Mouse (Mus musculus) ES-E14 (cell line): ENCODE data around the gene Nfkbia. TPM values are rescaled to one million over a fixed set of nuclear protein-coding genes. Genes with fewer than 3 reads are reported as not detected.

Source experiments
- DNase-seq: peaks from one replicate; pipeline ENCODE4 v3.0.0-alpha.2; 2013; ENCODE audit warnings: low read depth, low spot score
- H3K27ac ChIP-seq: 2 replicates; pipeline ENCODE4 v1.5.1; 2012; ENCODE audit warnings: low read depth, mild to moderate bottlenecking, low read length, moderate library complexity, mixed read lengths; ENCODE audit not compliant: poor library complexity, insufficient read depth, severe bottlenecking
- H3K36me3 ChIP-seq: 2 replicates; pipeline ENCODE4 v1.6.1; 2012; ENCODE audit warnings: mild to moderate bottlenecking, low read length, moderate library complexity, mixed read lengths; ENCODE audit not compliant: control insufficient read depth, poor library complexity, insufficient read depth, severe bottlenecking
- H3K4me1 ChIP-seq, 2 experiments: fragments of 150-350 bp in 1 of 2; sonication (generic) in 1 of 2; 2 replicates each; pipeline ENCODE4 v1.6.1; 2012; ENCODE audit warnings: low read length in 2 of 2, mild to moderate bottlenecking in 1 of 2, mixed read lengths in 1 of 2; ENCODE audit not compliant: control insufficient read depth in 2 of 2, insufficient read depth in 2 of 2, poor library complexity in 1 of 2
- H3K4me3 ChIP-seq, 2 experiments: fragments of 150-350 bp in 1 of 2; sonication (generic) in 1 of 2; 2 replicates each; pipeline ENCODE4 v1.5.1; 2012; ENCODE audit warnings: low read length in 2 of 2, low read depth in 1 of 2, mild to moderate bottlenecking in 1 of 2, mixed read lengths in 1 of 2; ENCODE audit not compliant: insufficient read depth in 1 of 2, poor library complexity in 1 of 2, severe bottlenecking in 1 of 2
- H3K9ac ChIP-seq: 2 replicates; pipeline ENCODE4 v1.6.1; 2012; ENCODE audit warnings: low read depth, mild to moderate bottlenecking, low read length, mixed read lengths; ENCODE audit not compliant: poor library complexity, insufficient read depth, severe bottlenecking
- H3K9me3 ChIP-seq: fragments of 150-350 bp; sonication (generic); 2 replicates; pipeline ENCODE4 v1.6.1; 2012; ENCODE audit warnings: low read depth, mild to moderate bottlenecking, low read length; ENCODE audit not compliant: control insufficient read depth, insufficient read depth
- CHD2 ChIP-seq: IDR thresholded peaks from 2 replicates; pipeline ENCODE4 v1.6.1; 2014; ENCODE audit warnings: mild to moderate bottlenecking, low read depth, low read length, inconsistent platforms
- HCFC1 ChIP-seq: IDR thresholded peaks from 2 replicates; pipeline ENCODE4 v1.6.1; 2012; ENCODE audit warnings: low read length, inconsistent platforms, borderline replicate concordance; ENCODE audit not compliant: insufficient read depth
- MAFK ChIP-seq: IDR thresholded peaks from 2 replicates; pipeline ENCODE4 v1.6.1; 2014; ENCODE audit warnings: mild to moderate bottlenecking, low read depth, low read length, inconsistent platforms; ENCODE audit not compliant: insufficient read depth
- ZC3H11A ChIP-seq: IDR thresholded peaks from 2 replicates; pipeline ENCODE4 v1.6.1; 2012; ENCODE audit warnings: low read depth, mild to moderate bottlenecking, inconsistent platforms, low read length, borderline replicate concordance
- ZNF384 ChIP-seq: IDR thresholded peaks from 2 replicates; pipeline ENCODE4 v1.6.1; 2012; ENCODE audit warnings: low read depth, low read length, inconsistent platforms
- in situ Hi-C, 2 experiments: fragments of 600-800 bp; cut with MboI; formaldehyde crosslinking; loops; one replicate each; pipeline ENCODE4 v1.15.1; 2025; ENCODE audit warnings: low sequenced_read_pairs in 2 of 2, inconsistent platforms in 1 of 2; ENCODE audit not compliant: unreplicated experiment in 2 of 2
- total RNA-seq: library from RNA; depleted of rRNA; stranded (reverse); fragments of 300-350 nt; gene quantifications from 2 replicates; pipeline ENCODE4 v1.2.3, GENCODE M21; 2012

The Nfkbia gene
- total RNA-seq, 1 experiment: 30.6 TPM

DNA sequence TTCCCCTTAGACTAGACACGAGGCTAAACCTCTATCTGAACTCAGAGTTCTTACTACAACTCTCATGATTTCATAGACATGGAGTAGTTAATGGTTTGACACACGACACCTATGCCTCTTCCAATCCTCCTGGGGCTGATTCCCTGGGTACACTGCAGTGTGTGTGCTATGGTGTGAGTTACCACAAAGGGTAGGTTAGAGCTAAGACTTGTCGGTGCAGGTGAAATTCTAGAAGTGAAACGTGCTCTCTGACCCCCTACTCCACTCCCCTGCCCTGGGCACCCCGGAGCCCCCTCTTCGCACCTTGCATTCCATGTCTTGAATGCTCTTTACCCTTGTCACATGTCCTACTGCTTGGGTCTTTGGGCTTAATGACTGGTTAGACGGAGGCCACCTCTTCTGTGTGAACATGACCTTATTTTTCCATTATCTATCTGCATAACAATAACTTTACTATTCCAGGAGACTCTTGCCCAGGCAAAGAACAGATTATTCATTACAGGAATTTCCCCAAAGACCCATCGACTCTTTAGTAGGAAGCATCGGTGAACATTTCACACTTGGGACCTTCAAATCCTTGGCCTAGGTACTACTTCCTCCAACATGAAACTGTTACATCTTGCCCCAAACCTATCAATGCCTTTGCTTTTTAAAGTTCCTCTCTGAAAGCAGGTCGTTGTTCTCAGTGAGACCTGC, 8.2 kb downstream of the Nfkbia start:
- H3K9ac ChIP-seq: no peak overlapping the region
- H3K9me3 ChIP-seq: no peaks in the 10 kb centered on the region
- peaks cover 10% of the 10 kb centered on the region for H3K36me3 ChIP-seq
- TF ChIP-seq MAFK (no peak), ZNF384 (no peak), ZC3H11A (no peak), HCFC1 (no peak)
- H3K27ac ChIP-seq: no peak overlapping the region
- no peak overlapping the region for H3K4me3 ChIP-seq
- peaks cover 5 to 17% of the 10 kb centered on the region in 2 experiments; a peak in 3 of 4 replicates for H3K4me1 ChIP-seq
- in situ Hi-C loops: no loop called here
- DNase-seq: no peak

DNA sequence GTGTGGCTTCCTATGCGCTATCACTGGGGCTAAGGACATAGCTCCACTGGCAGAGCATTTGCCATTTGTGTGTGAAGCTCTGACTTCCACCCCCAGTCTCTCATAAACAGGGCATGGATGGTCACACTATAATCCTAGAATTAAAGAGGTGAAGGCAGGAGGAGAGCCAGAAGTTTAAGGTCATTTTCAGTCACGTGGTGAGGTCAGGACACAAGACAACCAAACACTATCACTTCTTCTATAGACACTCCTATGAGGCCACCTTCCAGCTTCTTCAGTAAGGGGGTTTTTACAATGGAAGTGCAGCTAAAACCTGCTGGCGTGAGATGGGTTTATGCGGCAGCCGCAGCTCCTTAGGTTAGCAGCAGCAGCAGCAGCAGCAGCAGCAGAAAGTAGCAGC, 8.9 kb downstream of the Nfkbia start:
- in situ Hi-C loops: no loop called here
- no peak overlapping the region for H3K27ac ChIP-seq
- H3K9me3 ChIP-seq: no peaks in the 10 kb centered on the region
- no peak for DNase-seq
- no peak for TF ChIP-seq MAFK
- TF ChIP-seq ZNF384: no peak
- TF ChIP-seq CHD2: no peak
- no peak for TF ChIP-seq HCFC1
- TF ChIP-seq ZC3H11A: no peak
- H3K9ac ChIP-seq: no peak overlapping the region
- no peak overlapping the region for H3K4me3 ChIP-seq
- H3K36me3 ChIP-seq: peaks cover 4% of the 10 kb centered on the region
- peaks cover 5 to 17% of the 10 kb centered on the region in 2 experiments; a peak in 3 of 4 replicates for H3K4me1 ChIP-seq

- TF ChIP-seq HCFC1 (no peak), ZC3H11A (no peak), ZNF384 (no peak), CHD2 (no peak), MAFK (no peak)
- no peak for DNase-seq
- in situ Hi-C loops: no loop called here
- Histone ChIP-seq H3K36me3 (peaks cover under 1% of the 10 kb centered on the region; the same call in 1 of the 2 replicates), H3K27ac (no peak overlapping the region), H3K9ac (no peak overlapping the region), H3K4me3 (no peak overlapping the region), H3K9me3 (no peaks in the 10 kb centered on the region), H3K4me1 (peaks cover 5 to 17% of the 10 kb centered on the region in 2 experiments; a peak in 3 of 4 replicates)
Observed at GRCm38 (mm10) chr12:55482732-55483131, 9.7 kb downstream of the Nfkbia start.

- no peak for TF ChIP-seq HCFC1
- TF ChIP-seq ZNF384: no peak
- TF ChIP-seq MAFK: no peak
- TF ChIP-seq CHD2: no peak
- no peak for TF ChIP-seq ZC3H11A
- in situ Hi-C loops: no loop called here
- H3K4me1 ChIP-seq: peaks cover 5 to 17% of the 10 kb centered on the region in 2 experiments; a peak in 3 of 4 replicates
Observed at GRCm38 (mm10) chr12:55481739-55482138, 10.7 kb downstream of the Nfkbia start.

More at GRCm38 (mm10) chr12:55481739-55482138, 10.7 kb downstream of the Nfkbia start:
- Histone ChIP-seq H3K4me3 (no peak overlapping the region), H3K36me3 (no peaks in the 10 kb centered on the region), H3K9ac (no peak overlapping the region), H3K9me3 (no peaks in the 10 kb centered on the region), H3K27ac (no peak overlapping the region)
- no peak for DNase-seq
